Mouse (Mus musculus): ENCODE results near the gene Gm3285.

The Gm3285 gene

DNA sequence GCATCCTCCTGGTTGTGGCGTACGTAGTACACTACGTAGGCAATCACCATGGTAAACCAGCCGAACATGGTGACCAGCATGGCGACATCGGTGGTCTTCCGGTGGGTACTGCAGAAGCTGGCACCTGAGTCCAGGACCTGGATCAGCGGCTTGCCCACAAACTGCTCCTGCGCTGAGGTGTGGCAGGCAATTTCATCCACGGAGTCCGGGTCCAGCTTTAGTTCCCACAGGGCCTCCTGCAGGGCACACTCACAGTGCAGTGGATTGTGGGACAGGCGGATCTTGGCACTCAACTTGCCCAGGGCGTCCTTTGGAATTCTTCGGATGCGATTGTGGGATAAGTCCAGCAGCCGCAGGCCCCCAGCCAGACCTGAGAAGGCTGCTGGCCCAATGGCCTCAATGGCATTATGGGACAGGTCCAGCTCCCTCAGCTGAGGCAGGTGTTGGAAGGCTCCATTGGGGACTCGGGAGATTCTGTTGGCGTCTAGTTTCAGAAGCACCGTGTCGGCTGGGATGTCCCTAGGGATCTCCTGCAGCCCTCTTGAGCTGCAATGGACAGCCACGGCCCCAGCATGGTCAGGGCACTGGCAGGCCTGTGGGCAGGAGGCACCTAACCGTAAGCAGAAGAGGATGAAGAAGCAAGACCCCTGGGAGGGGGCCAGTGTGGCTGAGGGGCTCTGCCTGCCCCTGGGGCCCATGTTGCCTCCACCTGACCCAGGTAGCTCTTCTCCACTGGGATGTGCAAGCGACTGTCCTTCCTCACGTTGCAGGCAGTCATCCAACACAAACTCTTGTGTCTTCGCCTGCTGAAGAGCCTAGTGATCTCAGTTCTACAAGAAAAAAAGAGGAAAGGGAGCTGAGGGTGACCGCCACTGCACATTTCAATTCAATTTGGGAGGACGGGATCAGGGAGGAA lies 39.4 kb downstream of the Gm3285 start:
- DNase-seq: no peak

DNA sequence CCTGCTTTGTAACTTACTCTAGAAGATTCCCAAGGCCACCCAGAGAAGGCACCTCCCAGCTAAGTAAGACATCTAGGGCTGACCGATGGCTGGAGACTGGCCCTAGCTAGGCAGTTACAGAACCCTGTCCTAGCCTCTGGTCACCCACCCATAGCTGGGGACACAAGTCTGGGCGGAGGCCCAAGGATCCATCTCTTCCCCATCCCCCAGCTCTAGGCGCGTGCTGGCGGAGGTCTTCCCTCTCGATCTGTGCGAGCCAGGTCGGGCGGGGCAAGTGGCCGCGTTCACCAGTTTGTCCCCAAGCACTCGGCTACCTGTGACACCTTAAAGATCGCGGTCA lies 40.1 kb downstream of the Gm3285 start:
- no peak for DNase-seq

DNA sequence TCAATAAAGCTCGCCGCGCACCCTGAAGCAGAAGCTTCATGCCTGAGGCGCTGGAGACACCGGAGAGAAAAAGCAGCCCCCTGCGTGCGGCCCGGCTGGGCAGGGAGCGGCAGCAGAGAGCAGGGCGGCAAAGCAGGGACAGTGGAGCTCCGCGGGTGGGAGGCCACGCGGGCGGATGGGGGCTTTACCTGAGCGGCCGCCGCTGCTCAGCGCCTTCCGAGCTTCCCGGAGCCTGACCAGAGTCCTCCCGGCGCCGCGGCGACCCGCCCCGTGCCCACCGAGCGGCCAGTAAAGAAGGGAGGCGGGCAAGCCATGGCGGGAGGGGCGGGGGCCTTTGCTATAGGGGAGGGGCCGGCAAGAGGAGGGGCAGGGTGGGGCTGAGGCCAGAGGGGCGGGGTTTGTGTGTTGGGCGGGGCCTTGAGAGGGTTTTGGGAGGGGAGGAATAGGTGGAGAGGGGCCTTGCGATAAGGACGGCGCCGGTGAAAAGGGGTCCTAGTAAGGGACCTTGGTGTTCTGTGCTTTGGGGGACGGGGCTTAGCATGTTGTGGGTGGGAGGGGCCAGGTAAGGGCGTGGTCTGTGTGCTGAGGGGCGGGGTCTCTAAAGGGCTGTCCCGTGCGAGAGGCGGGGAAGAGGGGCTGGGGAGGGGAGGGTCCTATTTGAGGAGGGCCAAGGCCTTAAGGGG lies 40.6 kb downstream of the Gm3285 start, which contains the start of gene Lrrc3:
Gene Lrrc3 (minus strand): TSS at position 326 of the 683 bp plus-strand sequence.
- peak; percentile 67 for DNase-seq

DNA sequence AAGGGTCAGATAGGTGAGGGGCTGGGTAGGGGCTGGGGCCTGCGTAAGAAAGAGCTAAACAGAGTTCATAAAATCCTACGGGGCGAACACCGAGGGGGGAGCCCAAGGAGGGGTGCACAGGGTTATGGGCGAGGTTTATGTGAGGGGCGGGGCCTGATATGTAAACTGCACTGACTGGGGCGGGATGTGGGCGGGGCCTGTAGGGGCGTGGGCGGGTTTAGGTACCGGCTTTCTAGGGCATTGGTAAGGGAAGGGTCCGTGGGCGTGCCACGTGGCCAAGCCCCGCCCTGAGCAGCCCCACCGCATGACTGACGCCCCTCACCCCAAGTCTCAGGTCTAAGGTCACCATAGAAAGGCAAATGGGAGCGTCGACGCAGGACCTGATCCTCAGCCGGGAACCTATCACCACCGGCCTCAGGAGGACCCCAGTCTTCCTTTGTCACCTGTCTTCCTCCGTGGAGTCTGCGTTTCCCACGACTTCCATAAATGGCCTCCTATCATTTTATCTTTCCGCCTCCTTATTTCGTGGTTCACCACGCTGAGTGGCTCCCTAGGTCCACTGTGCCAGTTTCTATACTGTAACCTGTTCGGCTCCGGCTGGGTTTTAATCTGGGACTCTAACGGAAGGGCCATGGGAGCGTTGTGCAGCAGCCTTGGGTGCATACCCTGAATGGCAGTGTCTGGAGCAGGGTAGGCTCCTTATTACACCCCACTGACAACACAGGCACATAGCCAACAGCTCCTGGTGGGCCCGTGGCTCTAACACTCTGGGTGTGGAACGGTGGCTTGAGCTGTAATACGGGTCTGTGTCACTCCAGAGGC lies 41.3 kb downstream of the Gm3285 start:
- DNase-seq: no peak

All from kidney, adult 18-20 months (tissue).